Mouse (Mus musculus) lung, adult 2 months (tissue): Measurements from ENCODE around the gene Mrpl9.

Experiments
- CTCF ChIP-seq: fragments of 200-500 bp; IDR thresholded peaks from 2 replicates; pipeline ENCODE4 v1.5.1; 2011; ENCODE audit warnings: mild to moderate bottlenecking, low read length, control low read depth; ENCODE audit not compliant: insufficient read depth
- POLR2A ChIP-seq: fragments of 200-500 bp; IDR thresholded peaks from 2 replicates; pipeline ENCODE4 v1.6.1; 2011; ENCODE audit warnings: low read depth, mild to moderate bottlenecking, control low read depth, low read length, borderline replicate concordance; ENCODE audit errors: extremely low read depth

- TF ChIP-seq POLR2A, result no peak
- no peak for TF ChIP-seq CTCF
These were observed 30.6 kb downstream of the Mrpl9 start for GRCm38 (mm10) chr3:94473567-94474232.
